Mouse (Mus musculus) erythroblast, embryonic 14.5 days (primary cell): ENCODE results near the gene Map3k20.

ENCODE experiments used
- GATA1 ChIP-seq: IDR thresholded peaks from 2 replicates; pipeline ENCODE4 v1.6.1; 2012; ENCODE audit warnings: low read length, inconsistent platforms, mixed read lengths
- TAL1 ChIP-seq: IDR thresholded peaks from 3 replicates; pipeline ENCODE4 v1.6.1; 2012; ENCODE audit warnings: low read length, inconsistent platforms, mixed read lengths

DNA sequence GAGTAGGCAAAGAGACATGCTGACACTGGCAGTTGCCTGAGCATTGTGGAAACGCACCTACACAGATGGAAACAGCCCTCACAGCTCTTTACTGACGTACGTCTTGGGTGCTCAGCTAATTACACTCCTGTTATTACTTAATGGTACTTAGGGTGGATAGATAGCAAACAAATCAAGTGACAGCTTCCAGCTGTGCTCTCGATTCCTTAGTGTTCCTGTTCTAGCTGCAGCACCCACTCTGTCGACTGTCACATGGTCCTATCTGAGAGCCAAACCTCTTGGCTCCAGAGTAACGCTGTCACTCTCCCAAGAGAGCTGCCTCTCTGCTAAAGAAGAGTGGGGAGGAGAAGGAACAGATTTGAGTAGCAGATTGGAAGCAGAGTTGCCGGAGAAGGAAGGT lies 80.5 kb downstream of the Map3k20 start:
- no peak for TF ChIP-seq TAL1
- TF ChIP-seq GATA1: no peak
